Mouse (Mus musculus) right cerebral cortex, adult 2 months (tissue): ENCODE results near the gene P2ry12.

ENCODE experiments used
- DNase-seq, 2 experiments: peaks; one replicate each; pipeline ENCODE4 v3.0.0; 2021 to 2022; ENCODE audit warnings: low spot score in 2 of 2

Gene P2ry12

DNA sequence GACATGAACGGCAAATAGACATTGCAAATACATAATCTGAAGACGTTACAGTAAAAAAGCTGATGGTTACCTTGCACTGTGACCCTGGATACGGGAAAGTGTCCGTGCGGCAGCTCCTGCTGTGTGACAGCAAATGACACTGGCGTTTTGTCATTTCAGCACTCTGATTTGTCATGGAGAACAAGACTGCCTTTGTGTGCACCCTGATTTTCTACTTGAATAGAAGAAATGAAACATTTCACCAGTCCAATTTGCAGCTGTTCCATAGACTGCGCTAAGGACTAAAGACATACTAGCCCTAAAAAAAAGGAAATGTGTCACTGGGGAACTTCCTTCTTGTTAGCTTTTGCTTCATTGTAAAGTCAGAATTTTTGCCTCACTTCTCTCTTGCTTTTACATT, at the start of gene P2ry12:
TSS of gene P2ry12 (minus strand) at position 168 of the 400 bp plus-strand sequence.
- no peak for DNase-seq

DNA sequence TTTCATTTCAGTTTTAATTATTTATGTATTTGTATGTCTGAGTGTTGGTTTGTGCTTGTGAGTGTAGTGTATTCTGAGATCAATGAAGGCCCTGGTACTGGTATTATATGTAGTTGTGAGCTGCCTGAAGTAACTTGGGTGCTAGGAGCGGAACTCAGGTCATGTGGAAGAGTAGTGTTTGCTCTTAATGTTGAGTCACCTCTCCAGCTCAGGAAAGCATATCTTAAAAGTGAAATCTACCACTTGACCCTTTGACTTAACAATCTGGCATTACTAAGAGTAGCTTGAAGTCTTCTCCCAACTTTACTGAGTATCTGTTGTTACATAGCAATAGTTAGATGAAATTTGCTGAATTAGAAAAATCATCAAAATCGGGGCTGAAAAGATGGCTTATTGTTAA, 42.8 kb upstream of the P2ry12 start:
- no peak for DNase-seq

DNA sequence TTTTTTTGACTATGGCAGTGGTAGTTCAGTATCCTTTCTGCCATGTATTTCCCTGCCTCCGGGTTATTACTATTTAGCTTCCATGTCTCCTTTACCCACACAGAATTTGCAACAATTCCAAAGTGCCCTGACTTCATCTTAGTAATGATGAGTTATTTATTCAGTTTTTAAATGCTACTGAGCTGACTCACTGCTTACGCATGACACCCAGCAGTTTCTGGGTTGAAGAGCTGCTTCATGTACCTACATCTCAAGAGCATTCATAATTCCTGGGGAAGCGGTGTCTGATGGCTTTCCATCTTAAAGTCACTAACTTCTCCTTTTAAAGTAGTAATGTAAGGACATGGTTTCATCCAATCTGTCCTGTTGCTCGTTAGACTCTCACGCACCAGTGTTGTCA, 42.3 kb upstream of the P2ry12 start:
- no peak for DNase-seq

DNA sequence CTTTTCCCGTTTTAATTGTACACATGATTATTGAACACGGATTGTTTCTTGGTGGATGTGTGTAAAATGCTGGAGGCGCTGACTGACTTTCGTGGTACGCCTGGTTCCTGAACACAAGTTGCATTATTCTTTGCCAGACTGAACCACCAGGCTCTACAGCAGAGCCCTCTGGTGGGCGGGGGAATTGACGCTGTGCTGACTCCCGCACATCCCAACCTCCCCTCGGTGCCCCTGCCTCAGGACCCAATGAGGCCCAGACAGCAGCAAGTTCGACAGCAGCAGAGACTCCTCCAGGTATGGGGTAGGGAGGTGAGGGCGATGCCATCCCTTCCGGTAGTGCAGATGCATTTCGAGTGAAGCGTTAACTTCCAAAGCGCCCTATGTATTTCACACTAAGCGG, 35.0 kb upstream of the P2ry12 start:
- DNase-seq = no peak

DNA sequence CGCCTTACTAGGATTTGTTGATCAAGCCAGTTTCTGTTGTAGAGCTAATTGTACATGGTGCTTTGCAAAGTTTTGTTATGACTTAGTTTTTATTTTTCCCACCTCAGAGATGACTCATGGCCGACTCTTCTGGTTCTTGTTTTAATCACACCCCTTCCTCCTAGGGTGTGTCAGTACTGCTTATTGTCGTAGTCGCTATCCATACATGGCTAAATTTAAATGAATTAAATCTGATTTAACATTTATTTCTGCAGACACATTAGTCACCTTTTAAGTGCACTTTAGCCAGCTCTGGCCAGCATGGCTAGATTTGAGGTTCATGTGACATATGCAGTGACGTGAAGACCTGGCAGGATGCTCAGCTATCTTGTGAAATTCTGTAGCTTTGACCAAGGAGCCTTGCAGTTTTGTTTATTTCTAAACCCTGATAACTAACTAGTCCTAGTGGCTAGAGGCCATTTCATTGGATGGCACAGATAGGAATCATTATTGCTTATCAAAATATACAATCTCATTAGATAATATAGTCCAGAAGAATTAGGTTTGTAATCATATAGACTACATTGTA, 34.0 kb upstream of the P2ry12 start:
- DNase-seq = no peak

DNA sequence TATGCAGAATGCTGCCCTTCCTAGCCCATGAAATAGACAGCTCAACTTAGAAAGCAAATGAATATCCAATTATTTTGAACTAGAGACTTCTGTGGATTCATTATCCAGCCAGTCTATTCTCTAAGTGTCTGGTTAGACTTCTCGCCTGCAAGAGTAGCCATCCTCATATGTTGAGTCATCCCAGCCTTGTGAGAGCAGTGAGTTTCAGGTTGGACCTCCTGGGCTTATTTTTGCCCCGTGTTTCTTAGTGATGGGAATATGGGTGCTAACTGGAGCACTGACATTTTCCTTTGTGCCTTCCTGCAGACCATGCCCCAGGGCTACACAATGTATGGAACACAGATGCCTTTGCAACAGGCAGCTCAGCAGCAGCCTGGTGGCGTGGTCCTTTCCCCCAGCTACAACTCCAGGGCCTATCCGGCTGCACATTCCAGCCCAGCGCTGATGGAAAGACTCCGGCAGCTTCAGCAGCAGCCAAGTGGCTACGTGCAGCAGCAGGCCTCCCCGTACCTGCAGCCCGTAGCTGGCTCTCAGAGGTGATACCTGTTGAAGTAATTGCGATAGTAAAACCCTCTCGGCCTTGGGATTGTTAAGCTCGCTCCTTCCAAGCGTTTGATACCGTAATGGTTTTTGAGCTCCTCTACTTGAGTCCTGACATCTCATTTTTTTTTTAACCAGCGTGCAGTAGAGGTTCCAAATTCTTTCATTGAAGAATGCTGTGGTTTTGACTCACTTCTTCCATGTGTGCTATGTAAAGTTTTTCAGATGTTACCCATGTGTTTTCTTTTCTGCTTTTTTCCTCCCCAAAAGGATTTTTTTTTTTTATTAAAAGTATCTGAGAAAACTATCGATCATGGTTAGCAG, 33.3 kb upstream of the P2ry12 start:
- DNase-seq = no peak

DNA sequence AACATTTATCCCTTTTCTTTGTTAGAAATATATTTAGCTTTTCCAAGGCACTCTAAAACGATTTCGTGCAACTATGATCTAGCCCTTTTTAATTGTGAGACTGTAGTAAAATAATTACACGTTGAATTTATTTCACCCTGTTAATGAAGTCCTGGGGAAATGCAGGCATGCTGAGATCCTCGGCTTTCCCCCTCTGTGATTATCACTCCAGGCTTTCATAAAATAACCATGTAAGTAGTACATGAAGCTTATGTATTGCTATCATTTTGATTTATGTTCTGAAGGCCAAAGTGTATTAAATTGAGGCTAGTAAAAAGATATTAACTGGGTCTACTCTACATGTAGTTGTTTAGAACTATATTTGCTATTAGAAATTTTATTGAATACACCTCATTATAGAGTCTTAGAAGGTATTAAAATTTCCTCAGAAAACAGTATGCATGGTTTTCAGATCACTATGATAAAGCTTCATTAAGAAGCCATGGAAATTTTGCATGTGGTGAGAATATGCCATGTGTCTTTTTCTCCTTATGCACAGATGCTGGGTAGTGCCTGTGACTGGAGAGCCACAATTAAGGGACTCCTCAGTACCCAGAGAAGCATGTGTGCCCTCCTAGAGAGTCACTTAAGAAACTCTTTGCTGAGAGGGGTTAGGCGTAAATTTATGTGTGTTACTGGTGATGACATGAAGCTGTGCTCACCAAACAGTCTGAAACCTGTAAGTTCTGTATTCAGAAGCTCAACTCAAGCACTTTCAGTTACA, 30.9 kb upstream of the P2ry12 start:
- DNase-seq = no peak

DNA sequence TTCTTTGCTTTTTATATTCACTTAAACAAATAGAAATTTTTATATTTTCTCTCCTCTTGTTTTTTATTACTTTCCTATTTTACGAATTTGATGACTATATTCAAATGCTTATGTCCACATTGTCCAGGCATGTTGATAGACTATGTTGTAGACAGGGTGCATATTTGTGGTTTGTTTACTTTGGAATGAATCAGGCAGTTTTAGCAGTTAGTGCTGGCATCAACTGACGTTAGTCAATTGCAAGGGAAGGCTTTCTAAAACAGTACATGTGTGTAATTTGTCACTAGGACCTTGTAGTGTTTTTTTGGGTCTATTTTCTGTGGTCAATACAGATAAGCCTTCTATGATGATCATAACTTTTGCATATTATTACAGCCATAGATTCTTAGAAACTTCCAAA, 27.9 kb upstream of the P2ry12 start:
- no peak for DNase-seq

DNA sequence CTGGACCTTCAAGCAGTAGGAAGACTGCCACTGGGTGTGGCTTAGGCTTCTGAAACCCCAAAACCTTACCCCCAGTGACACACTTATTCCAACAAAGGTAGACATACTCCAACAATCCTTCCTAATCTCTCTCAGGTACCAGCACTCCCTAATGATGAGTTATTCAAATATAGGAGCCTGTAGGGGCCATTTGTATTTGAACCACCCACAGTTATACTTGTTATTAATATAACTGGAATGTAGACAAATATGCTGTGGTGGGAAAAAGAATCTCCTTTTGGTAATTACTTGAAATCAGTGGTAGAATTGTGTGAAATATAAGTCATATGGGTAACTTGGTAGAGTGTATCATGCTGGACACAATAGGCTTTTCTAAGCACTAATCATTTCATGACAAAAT, 15.9 kb upstream of the P2ry12 start:
- DNase-seq = no peak

DNA sequence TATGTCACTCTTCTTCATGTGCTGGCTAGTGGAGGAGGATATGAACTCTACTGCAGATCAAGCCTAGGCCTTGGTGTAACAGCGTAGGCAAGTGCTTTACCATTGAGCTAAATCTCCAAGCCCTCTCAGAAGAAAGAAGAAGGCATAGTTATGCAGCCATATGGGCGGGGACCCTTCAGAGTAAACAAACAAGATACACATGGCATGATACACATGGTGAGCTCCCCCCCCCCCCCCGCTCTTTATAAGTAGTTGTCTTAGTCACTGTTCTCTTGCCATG, 15.5 kb upstream of the P2ry12 start:
- DNase-seq = no peak

DNA sequence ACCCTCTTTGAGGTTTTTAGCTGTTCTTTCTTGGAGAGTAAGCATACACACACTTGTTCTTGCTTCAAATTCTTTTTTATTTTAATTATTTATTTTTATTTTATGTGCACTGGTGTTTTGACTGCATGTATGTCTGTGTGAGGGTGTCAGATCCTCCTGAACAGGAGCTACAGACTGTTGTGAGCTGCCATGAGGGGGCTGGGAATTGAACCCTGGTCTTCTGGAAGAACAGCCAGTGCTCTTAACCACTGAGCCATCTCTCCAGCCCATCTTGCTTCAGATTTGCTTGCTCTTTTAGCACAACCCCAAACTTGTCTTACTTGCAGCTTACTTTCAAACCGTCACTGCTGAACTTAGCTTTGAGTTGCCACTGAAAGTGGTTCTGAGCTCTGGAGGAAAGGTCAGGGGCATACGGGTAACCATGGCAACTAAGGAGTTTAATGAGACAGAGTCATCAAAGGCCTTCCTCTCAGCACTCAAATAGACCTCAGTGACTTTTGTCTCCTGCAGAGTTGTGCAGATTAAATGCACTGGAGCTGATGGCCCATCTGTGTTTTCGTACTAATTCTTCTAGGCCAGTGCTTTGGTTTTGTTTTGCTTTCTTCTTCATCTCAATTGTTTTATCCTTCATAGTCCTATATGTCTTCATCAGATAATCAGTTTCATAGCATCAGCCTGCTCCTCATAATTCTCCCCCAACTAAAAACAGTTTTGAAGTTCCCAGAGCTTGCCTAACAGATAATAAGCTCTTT, 15.0 kb upstream of the P2ry12 start:
- DNase-seq = no peak

DNA sequence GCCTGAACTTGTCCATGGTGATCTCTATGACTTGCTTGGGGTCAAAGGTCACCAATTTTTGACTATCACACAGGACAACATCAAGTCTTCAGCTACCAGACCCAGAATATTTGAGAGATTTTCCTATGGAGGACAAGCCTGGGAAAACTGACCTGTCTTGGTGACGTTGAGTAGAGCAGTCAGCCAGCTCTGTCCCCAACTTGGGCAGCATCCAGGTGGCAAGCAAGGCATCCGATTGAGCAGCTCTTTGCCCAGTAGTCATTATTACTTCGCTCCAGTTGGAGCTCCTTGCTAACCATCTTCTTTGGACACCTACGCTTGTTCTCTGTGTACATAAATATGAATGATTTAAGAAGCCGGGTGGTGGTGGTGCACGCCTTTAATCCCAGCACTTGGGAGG, 8.1 kb upstream of the P2ry12 start:
- DNase-seq = no peak

DNA sequence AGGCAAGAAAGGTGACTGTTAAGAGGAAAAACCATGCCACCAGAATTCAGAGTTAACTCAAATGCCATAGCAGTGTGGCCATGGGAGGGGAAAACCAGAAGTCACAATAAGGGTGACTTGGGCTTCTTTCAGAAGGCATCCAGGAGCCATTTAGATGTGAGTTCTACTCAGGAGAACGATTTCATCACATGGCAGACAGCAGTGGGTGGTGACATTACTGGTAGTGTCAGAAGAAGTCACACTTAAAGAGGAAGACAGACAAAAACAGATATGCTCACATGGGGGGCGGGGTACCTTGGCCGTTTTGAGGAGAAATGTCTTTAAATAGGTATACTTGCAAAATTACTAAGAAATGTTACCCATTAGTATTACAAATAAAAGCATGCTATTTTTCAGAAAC, 1.3 kb upstream of the P2ry12 start:
- DNase-seq = no peak

DNA sequence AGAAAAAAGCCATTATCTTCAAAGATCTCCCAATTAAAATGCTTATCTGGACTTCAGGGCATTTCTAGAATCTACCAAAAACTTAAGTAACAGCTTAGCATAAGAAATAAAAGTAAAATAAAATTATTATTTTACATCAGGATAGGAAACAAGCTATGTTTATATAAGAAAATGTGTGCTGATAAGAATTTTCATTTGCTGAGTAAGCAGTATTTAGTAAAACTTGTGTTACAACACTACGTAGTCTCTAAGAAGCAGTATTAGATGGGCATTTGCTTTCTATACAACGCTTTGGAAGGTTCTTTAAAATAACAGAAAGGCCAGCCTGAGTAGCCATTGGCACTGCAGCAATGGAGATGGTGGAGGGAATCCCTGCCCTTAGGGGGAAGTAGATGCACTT, 746 bp upstream of the P2ry12 start:
- DNase-seq = no peak

DNA sequence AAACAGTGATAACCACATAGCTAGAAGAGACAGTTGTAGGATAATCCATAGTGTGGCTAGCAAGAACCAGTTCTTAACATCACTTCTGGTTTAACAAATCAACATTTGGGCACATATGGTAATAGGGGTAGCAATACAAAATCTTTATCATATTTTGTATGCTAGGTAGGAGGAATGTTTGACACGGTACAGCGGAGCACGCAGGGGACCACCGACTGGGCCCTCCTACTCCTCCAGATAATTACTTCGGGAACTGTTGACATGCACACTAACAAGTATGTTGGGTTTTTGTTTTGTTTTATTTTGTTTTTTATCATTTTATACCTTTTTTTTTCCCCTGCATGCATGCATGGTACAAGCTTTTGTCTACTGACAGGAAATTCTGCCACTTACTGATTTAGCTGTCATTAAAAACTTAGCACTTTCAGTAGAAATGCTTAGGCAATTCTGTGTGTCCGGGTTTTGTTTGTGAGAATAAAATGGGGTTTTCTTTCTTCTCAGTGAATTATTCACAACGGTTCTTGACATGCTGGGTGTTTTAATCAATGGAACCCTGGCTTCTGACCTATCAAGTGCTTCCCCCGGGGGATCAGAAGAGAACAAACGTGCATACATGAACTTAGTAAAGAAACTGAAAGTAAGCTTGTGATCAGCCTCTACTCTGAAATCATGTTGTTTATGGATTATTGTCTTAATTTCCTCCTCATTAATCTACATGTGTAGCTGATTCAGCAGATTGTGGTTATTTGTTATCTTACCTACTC, 780 bp downstream of the P2ry12 start:
- DNase-seq = no peak

DNA sequence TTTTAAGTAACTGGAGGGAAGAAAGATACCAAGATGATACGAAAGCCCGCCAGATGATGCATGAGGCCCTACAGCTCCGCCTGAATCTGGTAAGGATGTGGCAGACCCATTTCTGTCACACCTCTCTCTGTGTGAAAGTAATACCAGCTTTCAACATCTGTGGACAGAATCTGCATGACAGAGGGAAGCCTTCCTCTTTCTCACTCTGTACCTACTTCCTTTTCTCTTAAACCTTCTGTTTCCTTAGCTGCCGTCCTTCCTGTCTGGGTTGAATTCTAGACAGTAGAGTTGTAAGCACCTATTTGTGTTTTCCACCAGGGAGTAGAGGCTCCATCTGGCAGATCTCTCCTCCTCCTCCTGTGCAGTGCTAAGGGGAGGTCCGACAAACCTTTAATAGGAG, 1.9 kb downstream of the P2ry12 start:
- no peak for DNase-seq

DNA sequence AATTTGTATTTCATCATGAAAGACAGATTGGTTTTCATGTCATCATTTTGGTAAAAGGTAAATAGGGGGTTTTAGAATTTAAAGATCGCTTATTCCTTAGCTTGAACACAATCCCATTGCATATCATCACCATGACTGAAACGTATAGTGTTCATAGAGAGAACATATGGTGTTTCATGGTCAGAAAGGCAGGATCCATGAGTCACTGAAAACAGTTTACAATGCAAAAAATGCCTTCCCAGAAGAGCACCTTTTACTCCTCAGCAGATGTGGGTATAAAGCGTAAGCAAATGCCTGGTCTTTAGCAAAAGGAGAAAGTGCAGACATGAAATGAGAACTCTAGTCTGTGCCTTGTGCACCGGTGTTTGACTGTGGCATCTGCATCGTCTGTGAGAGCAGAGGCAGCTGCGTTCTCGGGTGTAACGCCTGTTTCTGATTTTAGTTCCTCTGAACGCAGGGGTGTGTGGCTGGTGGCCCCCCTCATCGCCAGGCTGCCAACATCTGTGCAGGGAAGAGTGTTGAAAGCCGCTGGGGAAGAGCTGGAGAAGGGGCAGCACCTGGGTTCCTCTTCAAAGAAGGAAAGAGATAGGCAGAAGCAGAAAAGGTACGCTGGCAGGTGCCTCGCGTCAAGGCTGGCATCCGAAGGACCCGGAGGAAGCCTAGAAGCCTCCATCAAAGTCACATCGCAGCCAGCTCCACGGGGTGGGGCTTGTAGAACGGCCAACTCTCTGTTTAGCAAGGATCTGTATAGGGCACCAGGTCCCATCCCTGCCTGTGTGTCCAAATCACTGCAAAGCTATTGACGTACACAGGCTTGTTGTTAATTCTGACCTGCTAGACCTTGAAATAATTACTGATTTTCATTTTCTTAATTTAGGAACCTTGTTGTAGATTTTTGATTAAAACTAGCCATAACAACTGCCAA, 4.7 kb downstream of the P2ry12 start:
- DNase-seq = no peak

DNA sequence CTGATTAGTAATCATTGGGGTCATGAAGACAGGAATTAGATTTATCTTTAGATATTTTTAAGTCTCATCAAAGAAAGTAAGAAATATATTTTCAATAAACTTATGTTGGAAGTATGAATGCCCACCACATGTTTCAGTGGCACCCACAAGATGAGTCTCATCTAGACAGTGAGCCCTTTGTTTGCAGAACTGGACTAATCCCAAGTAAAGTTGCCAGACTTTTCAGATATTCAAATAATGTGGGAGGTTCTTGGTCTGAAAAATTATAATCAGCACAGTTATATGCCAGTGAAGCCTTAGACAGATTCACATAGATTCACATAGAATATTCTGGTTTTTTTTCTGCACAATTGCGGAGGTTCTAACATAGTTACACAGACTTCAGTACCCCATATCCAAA, 12.2 kb downstream of the P2ry12 start:
- no peak for DNase-seq

DNA sequence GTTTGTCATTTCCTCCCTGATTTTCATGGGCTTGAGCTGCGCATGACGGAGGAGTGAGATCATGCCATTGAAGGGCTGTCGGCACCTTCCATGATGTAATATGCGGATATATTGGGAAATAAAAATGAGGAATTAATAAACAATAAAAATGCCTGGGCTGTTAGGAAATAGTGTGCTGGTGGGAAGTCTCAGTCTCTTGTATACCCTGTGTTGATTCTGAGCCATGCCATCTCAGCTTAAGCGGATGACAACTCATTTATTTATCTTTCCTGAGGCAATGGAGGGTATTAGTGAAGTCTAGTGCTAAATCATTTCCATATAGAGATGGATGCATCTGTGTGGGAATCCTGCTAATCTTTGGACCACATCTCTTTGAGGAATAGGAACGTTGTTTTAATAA, 14.6 kb downstream of the P2ry12 start:
- no peak for DNase-seq

DNA sequence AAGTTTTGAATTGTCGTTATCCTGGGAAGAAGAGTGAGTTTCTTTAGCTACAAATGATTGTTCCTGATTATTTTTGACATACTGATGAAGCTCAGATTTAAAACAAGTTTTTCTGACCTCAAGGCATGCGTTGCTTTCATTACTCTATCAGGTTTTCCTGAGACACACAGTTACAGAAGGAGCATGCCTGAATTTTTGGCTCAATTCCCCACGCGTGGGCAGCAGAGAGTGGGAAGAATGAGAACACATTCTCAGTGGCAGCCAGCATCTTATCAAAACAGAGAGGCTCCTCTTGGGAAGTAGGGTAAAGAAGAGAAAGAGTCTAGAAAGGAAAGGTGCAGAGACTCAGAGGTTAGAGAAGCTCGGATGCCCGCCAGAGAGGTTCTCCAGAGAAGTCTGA, 19.3 kb downstream of the P2ry12 start:
- peak; percentile 87 to 93 for DNase-seq

DNA sequence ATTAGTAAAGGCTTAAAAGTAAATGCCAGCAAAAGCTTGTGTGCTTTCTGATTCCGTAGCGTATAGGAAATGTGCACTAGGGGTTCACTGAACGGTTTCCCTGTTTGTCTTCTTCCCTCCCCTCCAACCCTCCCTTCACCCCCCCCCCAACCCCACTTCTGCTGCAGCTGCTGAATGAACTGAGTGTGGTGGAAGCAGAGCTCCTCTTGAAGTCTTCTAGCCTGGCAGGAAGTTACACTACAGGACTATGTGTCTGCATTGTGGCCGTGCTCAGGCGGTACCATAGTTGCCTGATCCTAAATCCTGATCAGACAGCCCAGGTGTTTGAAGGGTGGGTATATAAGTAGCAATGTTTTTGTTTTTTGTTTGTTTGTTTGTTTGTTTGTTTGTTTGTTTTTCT, 27.8 kb downstream of the P2ry12 start:
- no peak for DNase-seq
